Mouse (Mus musculus): Measurements from ENCODE around the gene Neurl4.
"Not testable (repeated sequence)": the region's sequence is repeated elsewhere in the genome, so short reads cannot be mapped to it uniquely, and the experiment has no call there.

The Neurl4 gene

GRCm38 (mm10) chr11:69912716-69913530 lies 12.1 kb downstream of the Neurl4 start:
- no peak for DNase-seq (ENCODE audit: extremely low read depth, low read depth, low spot score)

DNA sequence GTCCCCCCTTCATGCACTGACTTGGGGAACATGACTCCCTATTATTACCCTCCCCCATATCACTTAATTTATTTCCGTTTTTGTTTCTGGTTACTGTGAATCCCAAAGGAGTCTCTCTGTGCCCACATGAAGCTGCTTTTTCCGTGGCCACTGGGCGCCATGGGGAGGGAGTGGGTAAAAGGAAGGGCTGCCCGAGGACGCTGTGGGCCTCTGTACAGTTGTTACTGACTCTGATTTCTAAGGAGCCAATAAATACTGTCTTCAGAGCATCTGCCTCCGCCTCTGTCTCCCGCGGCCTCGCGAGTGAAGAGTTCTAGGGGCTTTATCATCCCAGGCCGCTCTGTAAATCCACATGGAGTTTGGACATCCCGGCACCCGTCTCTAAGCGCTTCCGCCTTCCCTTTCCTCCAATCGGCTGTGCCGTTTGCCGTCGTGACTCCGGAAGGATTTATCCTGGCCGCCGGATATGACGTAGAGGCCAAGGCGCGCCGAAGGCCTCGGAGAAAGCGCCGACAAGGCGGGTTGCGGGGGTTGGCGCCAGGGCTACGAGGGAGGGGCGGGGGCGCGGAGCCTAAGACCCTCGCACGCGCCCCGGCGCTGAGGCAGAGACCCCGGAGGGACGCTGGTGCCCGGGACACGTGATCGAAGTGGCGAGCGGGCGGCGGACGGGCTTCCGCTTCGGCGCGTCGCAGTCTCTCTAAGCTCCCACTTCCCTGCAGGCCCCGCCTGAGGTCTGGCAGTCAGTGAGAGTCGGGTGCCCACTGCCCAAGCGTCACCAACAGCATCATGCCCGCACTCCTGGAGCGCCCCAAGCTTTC lies 12.9 kb downstream of the Neurl4 start, which contains the start of gene Gps2:
TSS of gene Gps2 (plus strand) at position 335 of the 818 bp plus-strand sequence.
- DNase-seq (ENCODE audit: extremely low read depth, low read depth, low spot score): no peak

DNA sequence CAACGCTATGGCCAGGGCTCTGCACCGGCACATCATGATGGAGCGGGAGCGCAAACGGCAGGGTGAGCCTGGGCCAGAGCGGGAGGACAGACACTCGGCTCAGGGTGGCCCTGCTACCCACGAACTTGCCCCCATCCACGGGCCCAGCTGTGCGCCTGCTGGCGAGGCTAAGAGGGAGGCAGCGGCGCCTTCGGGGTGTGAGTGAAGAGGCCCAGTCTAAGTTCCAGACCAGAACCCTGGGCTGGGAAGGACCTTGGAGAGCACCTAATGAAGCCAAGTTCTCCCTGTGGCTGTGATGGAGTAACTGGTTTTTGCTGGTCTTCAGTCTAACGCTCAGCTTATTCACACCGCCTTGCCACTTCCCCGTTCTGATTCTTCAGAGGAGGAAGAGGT lies 13.5 kb downstream of the Neurl4 start:
- no peak for DNase-seq (ENCODE audit: extremely low read depth, low read depth, low spot score)

GRCm38 (mm10) chr11:69914917-69915430 lies 14.1 kb downstream of the Neurl4 start:
- DNase-seq (ENCODE audit: extremely low read depth, low read depth, low spot score): no peak

DNA sequence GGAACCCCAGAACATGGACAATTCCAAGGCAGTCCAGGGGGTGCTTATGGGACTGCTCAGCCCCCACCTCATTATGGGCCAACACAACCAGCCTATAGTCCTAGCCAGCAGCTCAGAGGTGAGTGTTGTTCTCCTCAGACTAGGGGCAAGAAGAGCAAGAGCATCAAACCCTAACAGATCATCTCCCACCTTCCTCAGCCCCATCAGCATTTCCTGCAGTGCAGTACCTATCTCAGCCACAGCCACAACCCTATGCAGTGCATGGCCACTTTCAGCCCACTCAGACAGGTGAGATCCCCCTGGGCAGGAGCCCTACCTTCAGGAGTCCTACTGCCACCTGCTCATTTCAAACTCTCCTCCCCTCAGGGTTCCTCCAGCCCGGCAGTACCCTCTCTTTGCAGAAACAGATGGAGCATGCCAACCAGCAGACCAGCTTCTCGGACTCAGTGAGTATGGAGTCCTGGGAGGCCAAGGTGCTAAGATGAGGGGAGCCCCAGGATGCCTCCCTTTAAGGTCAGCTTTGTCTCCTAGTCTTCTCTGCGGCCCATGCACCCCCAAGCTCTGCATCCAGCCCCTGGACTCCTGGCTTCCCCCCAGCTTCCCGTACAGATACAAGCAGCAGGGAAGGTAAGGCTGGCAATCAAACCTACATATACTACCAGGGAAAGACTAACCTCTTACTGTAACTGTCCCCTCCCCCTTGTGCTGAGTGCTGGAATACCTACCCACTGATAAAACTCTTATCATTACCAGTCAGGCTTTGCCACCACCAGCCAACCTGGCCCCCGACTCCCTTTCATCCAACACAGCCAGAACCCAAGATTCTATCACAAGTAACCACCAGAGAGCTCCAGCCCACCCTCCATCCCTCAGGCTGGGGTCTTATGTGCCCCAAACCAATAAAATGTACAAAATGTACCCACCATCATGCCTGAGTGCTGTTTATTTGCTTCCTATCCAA lies 15.1 kb downstream of the Neurl4 start:
- no peak for DNase-seq (ENCODE audit: extremely low read depth, low read depth, low spot score)

GRCm38 (mm10) chr11:69916652-69917378 lies 15.9 kb downstream of the Neurl4 start:
- DNase-seq (ENCODE audit: extremely low read depth, low read depth, low spot score): not testable (repeated sequence)

DNA sequence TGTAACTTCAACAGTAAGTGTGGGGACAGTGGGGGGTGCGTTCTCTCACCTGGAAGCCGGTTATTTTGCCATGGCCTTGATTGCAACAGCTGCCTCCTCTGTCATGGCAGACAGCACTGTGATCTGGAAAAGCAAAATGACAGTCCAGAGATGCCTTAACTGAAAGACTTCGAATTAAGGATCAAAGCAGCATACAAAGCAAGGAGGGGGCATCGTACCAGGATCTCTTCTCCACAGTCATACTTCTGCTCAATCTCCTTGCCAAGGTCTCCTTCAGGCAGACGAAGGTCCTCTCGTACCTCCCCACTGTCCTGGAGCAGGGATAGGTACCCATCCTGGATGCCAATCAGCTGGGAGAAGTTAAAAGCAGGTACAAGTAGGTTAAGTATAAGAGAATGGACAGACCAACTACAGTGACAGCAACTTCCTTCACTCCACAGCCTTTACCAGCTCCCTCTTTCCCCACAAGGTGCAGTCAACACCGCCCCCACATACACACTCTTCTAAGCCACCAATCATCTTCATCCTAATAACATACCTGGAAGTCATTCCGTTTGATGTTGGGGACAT lies 16.6 kb downstream of the Neurl4 start:
- DNase-seq (ENCODE audit: extremely low read depth, low read depth, low spot score): no peak

DNA sequence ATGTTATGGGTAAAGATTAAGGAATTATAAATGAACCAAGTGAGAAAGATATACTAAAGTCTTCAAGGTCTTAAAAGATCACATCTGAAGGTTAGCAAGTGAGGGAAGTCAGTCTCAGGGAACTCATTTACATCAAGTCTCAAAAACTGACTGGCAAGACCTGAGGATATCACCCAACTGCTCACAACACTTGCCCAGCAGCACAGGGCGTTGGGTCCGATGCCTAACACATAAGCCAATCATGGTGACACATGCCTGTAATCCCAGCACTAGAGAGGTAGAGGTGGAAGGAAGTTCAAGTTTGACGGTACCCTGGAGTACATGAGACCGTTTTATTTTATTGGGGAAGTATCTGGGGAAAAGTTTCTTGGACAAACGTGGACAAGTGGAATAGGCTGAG lies 17.2 kb downstream of the Neurl4 start:
- no peak for DNase-seq (ENCODE audit: extremely low read depth, low read depth, low spot score)

GRCm38 (mm10) chr11:69919053-69919452 lies 18.2 kb downstream of the Neurl4 start:
- DNase-seq (ENCODE audit: extremely low read depth, low read depth, low spot score): no peak

DNA sequence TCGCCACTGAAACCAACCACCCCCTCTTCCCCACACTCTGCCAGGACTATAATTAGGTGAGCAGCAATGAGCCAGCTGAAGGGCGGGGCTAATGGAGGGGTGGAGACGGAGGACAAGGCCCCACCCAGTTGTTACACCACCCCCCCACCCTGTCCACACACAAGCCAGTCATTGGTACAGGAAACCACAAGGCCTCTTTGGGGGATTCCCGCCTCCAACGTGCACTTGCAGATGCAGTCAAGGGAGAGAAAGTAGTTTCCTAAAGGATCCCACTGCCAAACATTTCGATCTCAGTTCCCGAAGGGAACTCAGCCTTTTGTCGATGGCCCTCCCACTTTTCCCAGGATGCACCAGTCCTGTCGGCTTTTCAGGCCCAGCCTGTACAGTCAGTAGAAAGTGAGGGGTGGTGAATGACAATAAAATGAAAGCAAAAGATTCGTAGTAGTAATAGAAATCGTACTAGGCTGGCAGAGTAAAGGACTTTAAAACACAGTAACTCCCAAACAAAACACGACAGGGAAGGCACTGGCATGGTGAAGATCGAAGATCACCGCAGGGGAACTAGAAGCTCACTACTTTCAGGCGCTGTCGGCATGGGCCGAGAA lies 18.9 kb downstream of the Neurl4 start:
- peak; percentile 74 for DNase-seq (ENCODE audit: extremely low read depth, low read depth, low spot score)

- no peak for DNase-seq (ENCODE audit: extremely low read depth, low read depth, low spot score)
Measured at GRCm38 (mm10) chr11:69920266-69921031, 19.6 kb downstream of the Neurl4 start.

GRCm38 (mm10) chr11:69921114-69922011 lies 20.5 kb downstream of the Neurl4 start, which contains the start of gene Eif5a:
Eif5a (minus strand) TSS chr11:69921958.
- DNase-seq (ENCODE audit: extremely low read depth, low read depth, low spot score): peak; percentile 99

GRCm38 (mm10) chr11:69922012-69922756 lies 21.3 kb downstream of the Neurl4 start:
- DNase-seq (ENCODE audit: extremely low read depth, low read depth, low spot score): no peak

DNA sequence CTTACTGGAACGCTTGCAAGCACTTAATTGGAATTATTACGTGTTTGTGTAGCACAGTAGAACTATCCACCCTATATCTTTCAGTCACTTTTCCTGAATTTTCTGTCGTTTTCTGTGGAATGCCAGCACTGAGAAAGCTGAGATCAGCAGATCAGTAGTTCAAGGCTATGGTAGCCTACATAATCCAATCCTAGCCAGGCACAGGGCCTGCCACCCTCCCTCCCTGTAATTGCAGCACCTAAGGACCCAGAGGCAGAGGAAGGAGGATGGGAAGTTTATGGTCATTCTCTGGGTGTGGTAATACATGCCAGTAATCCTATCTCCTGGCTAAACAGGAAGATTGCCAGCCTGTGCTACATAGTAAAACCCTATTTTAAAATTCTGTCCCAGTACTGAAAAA lies 21.9 kb downstream of the Neurl4 start:
- DNase-seq (ENCODE audit: extremely low read depth, low read depth, low spot score): no peak

DNA sequence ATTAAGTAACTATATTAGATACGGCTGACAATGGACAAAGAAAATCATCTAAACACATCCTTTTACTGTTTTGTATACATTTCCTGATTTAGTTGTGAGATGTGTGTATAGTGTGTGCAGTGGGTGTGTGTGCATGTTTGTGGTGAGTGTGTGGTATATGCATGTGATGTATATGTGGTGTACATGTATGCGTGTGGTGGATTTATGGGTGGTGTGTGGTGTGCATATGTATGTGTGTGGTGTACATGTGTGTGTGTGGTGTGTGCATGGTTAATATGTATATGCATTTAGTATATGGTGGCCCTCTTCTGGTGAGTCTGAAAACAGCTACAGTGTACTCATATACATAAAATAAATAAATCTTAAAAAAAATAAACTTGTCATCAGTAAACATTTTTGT lies 26.6 kb downstream of the Neurl4 start:
- DNase-seq (ENCODE audit: extremely low read depth, low read depth, low spot score): no peak

DNA sequence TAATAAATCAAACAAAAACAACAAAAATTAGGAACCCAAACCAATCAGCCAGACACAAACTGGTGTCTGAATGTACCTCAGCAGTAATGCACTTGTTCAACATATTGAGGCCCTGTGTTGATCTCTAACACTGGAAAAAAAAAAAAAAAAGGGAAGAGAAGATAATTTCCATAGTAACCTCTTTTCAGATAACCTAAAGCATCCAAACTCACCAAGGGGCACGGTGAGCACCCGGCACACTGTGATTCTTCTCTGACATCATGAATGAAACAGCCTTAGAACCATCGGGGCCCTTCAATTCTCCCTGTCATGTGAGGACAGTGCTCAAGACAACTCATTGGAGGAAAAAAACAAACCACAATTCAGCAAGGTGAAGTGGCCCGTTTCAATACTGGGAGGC lies 28.8 kb downstream of the Neurl4 start:
- no peak for DNase-seq (ENCODE audit: extremely low read depth, low read depth, low spot score)

- DNase-seq (ENCODE audit: extremely low read depth, low read depth, low spot score): not testable (repeated sequence)
Measured at GRCm38 (mm10) chr11:69930176-69930575, 29.3 kb downstream of the Neurl4 start.

All from fat pad, adult 2 months (tissue).